Mouse (Mus musculus) heart, postnatal 4 days (tissue): ENCODE results near the gene Timd2. TPM values are rescaled to one million over a fixed set of nuclear protein-coding genes. Genes with fewer than 3 reads are reported as not detected.
"Not testable (repeated sequence)": the region's sequence is repeated elsewhere in the genome, so short reads cannot be mapped to it uniquely, and the experiment has no call there.

Experiments used
- DNase-seq: peaks from one replicate; pipeline ENCODE4 v3.0.0; 2021
- total RNA-seq, 2 experiments: library from RNA; stranded (reverse); gene quantifications; 2 replicates each; pipeline ENCODE4 v1.2.3; 2021

Gene Timd2
- total RNA-seq, result not detected

DNA sequence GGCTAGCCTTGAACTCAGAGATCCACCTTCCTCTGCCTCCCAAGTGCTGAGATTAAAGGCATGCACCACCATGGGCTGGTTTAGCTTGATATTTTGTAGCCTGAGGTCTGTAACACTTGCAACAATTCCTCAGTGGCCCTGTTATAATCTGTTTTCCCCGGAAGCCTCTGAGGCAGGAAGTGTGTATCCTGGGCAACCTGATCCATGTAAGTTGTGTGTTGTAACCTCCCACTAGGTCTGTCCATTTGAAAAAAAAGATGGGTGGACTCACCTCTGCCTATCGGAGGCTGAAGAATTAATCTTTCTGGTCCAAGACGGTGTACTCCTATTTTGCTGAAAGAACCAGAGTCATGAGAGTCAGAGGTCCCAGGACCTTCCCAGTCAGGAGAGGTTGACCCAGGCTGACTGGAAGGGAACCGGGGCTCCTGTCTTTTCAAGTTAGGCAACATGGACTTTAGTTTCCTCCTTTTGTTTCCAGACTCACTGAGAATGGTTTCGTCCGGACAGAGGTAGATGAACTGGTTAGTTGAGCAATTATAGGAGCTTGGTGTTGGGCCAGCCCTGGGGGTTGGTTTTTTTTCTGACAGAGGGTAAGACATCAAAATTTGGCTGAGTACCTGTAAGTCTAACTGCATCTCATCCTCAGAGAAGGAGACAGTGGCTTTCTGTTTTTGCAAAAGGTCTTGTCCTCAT is at the start of gene Timd2:
Gene Timd2 (minus strand): TSS at position 398 of the 693 bp plus-strand sequence.
- DNase-seq, result no peak

DNA sequence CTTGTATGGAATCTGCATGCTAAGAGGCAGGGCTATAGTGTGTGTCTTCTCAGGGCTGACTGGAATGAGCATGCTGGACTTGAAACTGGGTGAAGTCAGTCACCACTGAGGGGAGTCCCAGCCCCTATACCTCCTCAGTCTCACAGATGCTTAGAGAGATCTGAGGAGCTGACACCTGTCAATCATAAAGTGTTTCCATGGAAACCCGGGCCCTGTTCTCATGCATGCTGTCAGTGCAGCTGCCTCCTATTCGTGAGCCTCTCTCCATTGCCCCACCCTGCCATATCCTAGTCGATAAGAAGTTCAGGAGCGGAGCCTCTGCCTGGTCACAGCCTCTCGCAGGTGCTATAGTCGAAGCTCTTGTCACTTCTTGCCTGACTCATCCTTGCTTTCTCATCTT is 48.9 kb upstream of the Timd2 start:
- not testable (repeated sequence) for DNase-seq

DNA sequence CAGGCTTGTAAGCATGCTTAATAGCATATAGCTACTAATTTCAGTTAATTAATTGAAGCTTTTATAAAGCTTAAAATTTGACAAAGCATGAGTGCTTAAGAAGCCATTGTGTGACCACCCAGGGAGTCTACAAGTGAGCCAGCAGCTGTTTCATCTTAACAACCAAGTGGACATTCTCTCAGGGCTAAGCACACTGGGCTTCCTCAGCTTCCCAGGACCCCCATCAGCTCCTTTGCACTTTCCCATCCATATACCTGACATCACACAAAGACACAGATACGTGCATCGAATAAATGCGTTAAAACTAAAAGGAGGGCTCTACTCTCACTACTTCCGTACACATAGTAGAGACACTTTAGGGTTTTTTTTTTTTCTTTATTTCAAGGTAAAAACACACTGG is 47.8 kb upstream of the Timd2 start:
- DNase-seq, result no peak

DNA sequence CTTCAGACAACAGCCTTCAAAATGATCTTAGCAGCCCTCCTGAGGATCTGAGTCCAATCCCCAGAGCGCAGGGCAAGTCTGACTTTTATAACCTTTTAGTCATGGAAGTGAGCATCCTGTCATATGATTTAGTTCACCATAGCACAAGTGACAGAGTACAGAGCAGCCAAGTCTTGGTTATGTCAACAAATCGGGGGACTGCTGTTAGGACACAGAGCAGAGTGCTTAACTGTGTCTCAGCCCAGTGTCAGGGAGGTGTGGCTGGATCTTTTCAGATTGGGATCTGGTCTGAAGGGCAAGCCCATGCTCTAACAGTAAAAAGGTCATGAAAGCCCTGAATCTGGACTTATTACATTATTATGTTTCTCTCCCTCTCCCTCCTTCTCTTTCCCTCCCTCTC is 46.8 kb upstream of the Timd2 start:
- no peak for DNase-seq

DNA sequence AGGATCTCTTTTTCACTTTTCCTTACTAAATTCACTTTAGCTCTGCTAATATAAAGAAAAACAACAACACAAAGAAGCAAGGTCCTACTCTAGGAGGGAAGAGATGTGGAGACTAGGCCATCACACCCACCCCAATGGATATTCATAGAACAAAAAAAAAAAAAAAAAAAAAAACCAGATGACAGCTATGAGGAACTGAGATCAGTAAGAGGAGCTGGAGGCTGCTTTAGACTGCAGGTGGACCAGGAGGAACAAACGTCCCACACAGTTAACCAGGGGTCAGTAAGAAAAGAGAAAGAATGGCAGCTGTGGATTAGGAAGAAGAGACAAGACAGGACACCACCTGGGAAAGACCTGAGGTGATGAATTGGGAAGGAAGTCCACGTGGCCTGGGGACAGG is 41.1 kb upstream of the Timd2 start:
- no peak for DNase-seq

DNA sequence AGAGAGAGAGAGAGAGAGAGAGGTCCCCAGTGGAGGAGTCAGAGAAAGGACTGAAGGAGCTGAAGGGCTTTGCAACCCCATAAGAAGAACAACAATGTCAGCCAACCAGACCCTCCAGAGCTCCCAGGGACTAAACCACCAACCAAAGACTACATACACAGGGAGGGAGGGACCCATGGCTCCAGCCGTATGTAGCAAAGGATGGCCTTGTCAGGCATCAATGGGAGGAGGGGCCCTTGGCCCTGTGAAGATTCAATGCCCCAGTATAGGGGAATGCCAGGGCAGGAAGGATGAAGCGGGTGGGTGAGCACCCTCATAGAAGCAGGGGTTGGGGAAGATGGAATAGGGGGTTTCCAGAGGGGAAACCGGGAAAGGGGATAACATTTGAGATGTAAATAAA is 34.9 kb upstream of the Timd2 start:
- DNase-seq, result no peak

- DNase-seq, result no peak
Measured at GRCm38 (mm10) chr11:46740886-46741285, 34.0 kb upstream of the Timd2 start.

- no peak for DNase-seq
Measured at GRCm38 (mm10) chr11:46739501-46739900, 32.6 kb upstream of the Timd2 start.

DNA sequence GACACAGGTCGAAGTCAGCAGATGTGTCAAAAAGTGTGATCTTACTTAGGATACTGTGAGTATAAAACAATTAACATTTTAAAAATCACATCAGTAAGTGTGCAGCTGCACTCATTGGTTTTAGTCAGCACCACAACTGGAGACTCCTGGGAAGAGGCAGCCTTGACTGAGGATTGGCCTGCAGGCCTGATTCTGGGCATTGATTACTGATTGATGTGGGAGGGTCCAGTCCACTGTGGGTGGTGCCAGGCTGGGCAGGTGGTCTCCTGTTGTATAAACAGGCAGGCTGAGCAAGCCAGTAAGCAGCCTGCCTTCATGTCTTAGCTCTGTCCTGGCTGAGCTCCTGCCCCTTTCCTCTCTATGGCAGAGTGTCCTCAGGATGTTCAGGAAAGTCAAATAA is 28.2 kb upstream of the Timd2 start, which contains the start of gene Havcr1:
Gene Havcr1 (plus strand): TSS at position 5 of the 400 bp plus-strand sequence.
- not testable (repeated sequence) for DNase-seq

- DNase-seq, result no peak
Measured at GRCm38 (mm10) chr11:46734617-46735016, 27.8 kb upstream of the Timd2 start.

DNA sequence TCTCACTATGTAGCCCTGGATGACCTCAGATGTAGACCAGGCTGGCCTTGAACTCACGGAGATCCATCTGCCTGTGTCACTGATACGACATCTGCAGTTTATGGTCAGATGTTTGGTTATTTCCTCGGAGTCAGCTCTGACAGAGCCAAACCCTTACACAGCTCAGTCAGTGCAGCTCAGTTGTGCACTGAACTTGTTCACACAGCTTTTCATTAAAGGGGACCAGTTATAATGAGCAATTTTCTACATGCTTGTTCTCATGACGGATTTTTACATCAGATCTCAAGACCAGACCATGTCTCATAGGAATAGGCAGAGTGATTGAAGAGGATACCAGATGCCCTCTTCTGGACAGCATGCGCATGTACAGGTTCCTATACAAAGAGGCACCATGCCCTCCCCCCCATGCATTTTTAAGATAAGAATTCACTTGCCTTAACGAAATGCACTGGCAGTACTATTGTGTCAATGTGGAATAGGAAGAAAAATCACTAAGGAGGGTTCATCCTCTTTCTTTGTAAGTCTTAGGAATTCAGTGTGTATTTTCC is 26.5 kb upstream of the Timd2 start:
- DNase-seq, result no peak

GRCm38 (mm10) chr11:46731541-46732070 is 24.7 kb upstream of the Timd2 start:
- DNase-seq, result no peak

- DNase-seq, result no peak
Measured at GRCm38 (mm10) chr11:46698830-46699229, 8.0 kb downstream of the Timd2 start.

DNA sequence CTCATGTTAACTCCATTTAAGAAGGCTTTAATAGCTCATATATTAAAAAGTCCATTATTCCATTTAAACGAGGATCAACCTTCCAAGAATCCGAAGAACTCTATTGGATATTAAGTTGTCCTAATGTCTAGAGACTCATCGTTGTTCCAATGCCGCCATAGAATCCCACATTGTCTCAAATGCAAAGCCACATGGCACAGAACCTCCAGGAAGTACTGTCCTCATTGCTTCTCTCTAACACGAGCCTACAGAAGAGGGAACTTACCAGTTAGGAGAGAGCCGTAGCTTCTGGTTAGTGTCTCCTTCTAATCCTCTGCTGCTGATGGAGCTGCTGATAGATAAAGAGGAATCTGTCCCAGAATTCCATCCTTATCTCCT is 8.6 kb downstream of the Timd2 start:
- DNase-seq, result no peak

DNA sequence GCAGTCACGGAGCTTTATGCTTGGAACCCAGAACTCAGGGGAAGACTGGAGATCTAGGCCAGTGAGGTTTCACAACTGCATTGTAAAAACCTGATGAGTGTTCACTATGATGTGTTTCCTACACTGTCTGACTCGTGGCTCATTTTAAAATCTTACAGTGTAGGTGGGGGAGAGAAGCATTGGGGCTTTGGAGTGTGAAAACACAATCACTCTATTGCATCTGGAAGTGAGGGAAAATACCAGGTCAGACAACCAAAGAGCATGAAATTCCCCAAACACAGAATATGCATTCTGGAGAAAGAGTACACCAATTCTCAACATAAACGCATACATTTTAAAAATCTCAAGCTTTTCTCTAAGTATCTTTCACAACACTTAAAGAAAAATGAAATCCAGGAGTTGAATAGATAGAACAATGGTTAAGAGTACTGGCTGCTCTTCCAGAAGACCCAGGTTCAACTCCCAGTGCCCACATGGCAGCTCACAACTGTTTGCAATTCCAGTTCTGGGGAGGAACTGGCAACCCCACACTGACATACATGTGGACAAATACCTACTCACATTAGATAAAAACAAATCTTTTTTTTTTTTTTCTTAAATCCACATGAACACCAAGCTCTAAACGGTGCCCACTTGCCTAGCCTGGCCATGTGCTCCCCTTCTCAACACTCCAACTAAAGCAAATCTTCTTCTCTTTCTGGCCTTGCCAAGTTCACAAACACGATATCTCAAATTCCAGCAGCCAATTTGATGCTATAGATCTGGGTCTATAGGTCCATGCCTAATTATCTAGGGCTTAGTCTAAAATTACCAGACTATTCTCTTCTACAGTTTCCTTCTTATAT is 9.2 kb downstream of the Timd2 start:
- DNase-seq, result no peak

DNA sequence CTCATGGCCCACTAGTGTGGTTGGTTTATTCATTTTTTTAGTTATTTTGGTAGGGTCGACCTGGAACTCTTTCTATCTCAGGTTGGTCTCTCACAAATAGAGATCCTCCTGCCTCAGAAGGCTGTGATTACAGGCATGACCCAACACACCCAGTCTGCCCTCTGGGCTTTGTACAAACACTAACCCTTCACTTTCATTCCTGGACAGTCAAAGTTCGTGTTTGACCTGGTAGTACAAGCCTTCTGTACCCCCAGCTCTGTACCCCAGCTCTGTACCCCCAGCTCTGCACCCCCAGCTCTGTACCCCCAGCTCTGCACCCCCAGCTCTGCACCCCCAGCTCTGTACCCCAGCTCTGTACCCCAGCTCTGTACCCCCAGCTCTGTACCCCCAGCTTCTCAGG is 11.0 kb downstream of the Timd2 start:
- not testable (repeated sequence) for DNase-seq

DNA sequence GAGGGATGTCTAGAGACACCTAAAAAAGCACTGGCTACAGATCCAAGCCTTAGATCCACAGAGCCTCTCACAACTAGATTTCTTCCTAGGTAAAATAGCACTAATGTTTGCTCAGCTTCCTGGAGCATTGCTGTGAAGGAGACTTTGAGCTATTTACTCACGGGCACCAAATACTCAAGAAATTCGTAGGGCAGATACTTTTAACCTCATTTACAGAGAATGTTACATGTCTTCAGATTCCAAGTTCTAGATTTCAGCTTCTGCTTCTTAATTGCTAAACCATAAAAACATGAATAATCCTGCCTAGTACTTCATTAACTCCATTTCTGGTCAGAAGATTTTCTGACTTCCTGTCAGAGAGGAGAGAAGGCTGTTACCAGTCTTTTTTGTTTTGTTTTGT is 16.7 kb downstream of the Timd2 start:
- no peak for DNase-seq

DNA sequence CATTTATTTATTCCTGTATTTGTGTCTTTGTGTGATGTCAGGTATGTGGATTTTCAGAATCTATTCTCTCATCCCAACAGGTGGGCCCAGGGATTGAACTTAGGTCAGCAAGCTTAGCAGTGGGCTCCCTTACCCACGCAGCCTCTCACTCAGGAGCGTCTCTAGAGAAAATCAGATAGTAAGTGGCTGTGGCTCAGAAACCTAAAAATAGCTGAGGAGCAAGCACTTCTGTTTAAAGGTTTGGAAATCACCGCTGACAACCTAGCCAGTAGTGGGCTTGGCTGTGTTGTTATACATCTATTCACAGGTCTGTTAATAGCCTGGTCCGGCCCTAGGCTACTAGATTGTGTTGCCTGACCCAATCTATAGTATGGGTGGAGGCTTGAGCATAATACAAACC is 23.1 kb downstream of the Timd2 start:
- DNase-seq, result no peak

DNA sequence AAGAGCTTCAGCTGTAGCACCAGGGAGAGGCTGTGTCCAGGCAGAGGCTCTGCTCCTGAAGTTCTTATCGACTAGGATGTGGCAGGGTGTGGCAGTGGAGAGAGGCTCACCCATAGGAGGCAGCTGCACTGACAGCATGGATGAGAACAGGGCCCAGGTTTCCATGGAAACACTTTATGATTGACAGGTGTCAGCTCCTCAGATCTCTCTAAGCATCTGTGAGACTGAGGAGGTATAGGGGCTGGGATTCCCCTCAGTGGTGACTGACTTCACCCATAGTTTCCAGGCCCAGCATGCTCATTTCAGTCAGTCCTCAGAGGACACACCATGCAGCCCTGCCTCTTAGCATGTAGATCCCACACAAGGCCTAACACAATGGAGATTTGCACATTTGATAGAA is 24.0 kb downstream of the Timd2 start:
- DNase-seq, result no peak

- no peak for DNase-seq
Measured at GRCm38 (mm10) chr11:46667938-46668337, 38.9 kb downstream of the Timd2 start.

DNA sequence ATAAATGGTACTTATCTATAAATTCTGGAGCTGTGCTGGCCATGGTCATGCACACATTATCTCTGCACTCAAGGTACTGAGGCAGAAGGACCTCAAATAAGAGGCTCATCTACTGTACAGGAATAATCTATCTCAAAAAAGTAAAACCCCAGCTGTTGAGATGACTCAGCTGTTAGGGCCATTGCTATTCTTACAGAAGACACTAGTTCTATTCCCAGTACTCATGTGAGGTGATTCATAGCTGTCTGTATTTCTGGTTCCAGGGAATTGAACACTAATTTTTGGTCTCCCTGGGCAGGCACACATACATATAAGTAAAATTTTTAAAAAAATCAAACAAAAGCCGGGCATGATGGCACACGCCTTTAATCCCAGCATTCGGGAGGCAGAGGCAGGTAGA is 39.8 kb downstream of the Timd2 start:
- DNase-seq, result no peak

DNA sequence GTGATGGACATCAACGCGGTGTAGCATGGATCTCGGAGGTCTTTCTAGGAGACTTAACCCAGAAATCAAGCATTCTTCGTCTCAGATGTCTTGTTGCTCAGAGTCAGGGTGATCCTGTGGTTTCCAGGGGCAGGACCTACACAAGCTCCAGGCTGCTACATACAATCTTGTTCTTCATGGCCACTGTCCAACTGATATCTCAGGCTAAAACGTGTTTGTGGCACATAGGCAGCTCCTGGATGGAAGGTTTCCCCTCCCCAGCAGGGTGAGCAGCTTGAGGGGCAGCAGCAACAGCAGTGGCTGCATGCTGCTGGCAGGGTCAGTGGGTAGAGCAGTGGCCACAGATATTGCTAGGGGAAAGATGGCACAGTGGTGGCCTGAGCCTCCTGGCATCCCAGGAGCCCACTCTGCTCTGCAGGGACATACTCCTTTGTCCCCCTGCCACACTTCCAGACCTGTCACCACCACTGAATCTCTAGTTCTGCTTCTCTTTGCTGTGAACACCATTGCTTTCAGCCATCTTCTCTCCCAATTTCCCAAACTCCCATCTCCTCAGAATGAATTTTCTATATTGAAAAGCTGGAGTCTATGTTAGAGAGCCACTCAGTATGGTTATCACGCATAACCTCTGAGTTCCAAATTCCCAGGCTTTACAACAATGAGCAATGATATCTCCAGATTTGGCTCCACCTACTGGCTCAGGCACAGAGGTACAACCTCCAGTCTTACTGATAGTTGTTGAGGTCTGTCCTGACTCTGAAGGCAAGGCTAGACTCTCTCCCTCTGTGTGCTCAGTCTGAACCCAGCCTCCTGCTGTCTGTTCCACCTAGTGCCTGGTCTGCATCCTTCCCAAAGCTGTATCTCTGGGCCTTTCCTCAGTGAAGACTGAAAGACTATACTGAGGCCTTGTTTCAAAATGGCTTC is 41.0 kb downstream of the Timd2 start:
- DNase-seq, result no peak
